Mouse (Mus musculus) liver, postnatal 0 days (tissue): ENCODE measurements around the gene Itgb7.

Experiments
- CTCF ChIP-seq: sonication (generic); IDR thresholded peaks from 2 replicates; pipeline ENCODE4 v1.5.1; 2016; ENCODE audit warnings: antibody characterized with exemption, low read depth
- EP300 ChIP-seq: IDR thresholded peaks from 2 replicates; pipeline ENCODE4 v1.6.1; 2016; ENCODE audit warnings: antibody characterized with exemption, low read depth, mild to moderate bottlenecking

GRCm38 (mm10) chr15:102207351-102207750, 24.4 kb downstream of the Itgb7 start:
- TF ChIP-seq CTCF (no peak), EP300 (no peak)
